Mouse (Mus musculus) cerebellum, adult 2 months (tissue): ENCODE measurements at regions not wholly inside any gene's neighbourhood (a gene's known extent, or its start where the extent isn't known, plus 50 kb on each side); places are given as distances from the start of the nearest gene placed in this dataset.

Experiments
- DNase-seq, 2 experiments: peaks; one replicate each; pipeline ENCODE4 v3.0.0; 2021
- H3K27ac ChIP-seq: fragments of 200-500 bp; 2 replicates; pipeline ENCODE4 v1.5.1; 2012; ENCODE audit warnings: low read length, control low read depth, inconsistent platforms; ENCODE audit not compliant: insufficient read depth
- H3K27me3 ChIP-seq: fragments of 200-500 bp; 2 replicates; pipeline ENCODE4 v1.6.1; 2012; ENCODE audit warnings: inconsistent platforms, mild to moderate bottlenecking, low read length, moderate library complexity; ENCODE audit not compliant: control insufficient read depth, insufficient read depth
- H3K4me1 ChIP-seq: fragments of 200-500 bp; 2 replicates; pipeline ENCODE4 v1.6.1; 2011; ENCODE audit warnings: low read length; ENCODE audit not compliant: control insufficient read depth, insufficient read depth
- H3K4me3 ChIP-seq: fragments of 200-500 bp; replicated peaks from 2 replicates; pipeline ENCODE3; 2011; ENCODE audit warnings: mild to moderate bottlenecking, low read depth, low read length, control low read depth; ENCODE audit not compliant: insufficient read depth
- CTCF ChIP-seq: fragments of 200-500 bp; IDR thresholded peaks from 2 replicates; pipeline ENCODE4 v1.5.1; 2011; ENCODE audit warnings: low read depth, mild to moderate bottlenecking, control low read depth, low read length, moderate library complexity, borderline replicate concordance; ENCODE audit not compliant: insufficient read depth
- POLR2A ChIP-seq: fragments of 200-500 bp; IDR thresholded peaks from 2 replicates; pipeline ENCODE4 v1.6.1; 2011; ENCODE audit warnings: low read length, control low read depth, borderline replicate concordance; ENCODE audit not compliant: insufficient read depth
- WGBS: fragments of 180-500 bp; shearing (Covaris S2); methylation state at CpG from one replicate; pipeline ENCODE4 v1.1.7; 2018; 5-methylcytosine and 5-hydroxymethylcytosine counted together

DNA sequence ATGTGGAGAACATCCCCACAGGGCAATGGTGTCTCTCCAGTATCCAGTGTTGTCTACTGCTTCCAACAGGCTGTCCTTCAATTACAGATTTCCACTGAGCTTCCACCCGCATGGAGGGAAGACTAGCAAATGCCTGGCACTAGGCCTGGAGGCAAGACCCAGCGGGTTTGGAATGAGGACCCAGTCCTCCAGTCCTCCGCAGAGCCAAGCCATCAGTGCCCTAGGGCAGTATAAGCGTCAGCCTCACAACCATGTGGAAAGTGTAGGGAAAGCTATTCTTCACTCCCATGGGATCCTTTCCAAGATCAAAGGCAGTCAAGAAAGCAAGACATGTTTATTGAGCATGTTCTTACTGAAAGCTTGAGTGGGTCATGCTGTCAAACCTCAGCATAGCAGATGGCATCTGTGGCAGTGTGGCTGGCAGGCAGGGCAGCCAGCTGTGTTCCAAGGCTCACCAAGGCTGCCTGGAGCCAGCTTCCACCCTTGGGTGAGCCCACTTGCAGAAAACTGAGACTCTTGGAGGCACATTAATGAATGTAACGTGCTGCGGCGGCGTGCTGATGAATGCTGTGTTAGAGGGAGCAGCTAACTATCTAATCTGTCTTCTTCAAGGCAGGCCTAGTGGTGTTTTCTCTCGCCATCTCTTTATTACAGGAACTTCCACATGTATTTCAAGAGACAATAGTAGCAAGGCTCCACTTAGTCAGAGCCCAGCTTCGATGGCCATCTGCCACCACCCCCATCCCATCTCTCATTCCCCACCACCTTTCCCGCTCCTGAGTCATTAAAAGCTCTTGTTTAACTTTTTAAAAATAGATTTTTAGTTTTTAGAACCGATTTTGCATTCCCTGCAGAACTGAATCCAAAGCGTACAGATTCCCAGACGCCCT is 109.3 kb upstream of the Rybp start:
- TF ChIP-seq POLR2A (no peak), CTCF (no peak)
- Histone ChIP-seq H3K27me3 (no peaks in the 10 kb centered on the region), H3K4me3 (no peak overlapping the region), H3K27ac (no peak overlapping the region), H3K4me1 (no peaks in the 10 kb centered on the region)
- no peak for DNase-seq
- WGBS, result 49% methylated on average over 14 of the region's 14 CpGs

GRCm38 (mm10) chr6:100390258-100390910 is 103.1 kb upstream of the Rybp start:
- Histone ChIP-seq H3K4me3 (no peak overlapping the region), H3K4me1 (no peaks in the 10 kb centered on the region), H3K27me3 (no peaks in the 10 kb centered on the region; the same call in 1 of the 2 replicates), H3K27ac (no peak overlapping the region)
- no peak for TF ChIP-seq CTCF
- TF ChIP-seq POLR2A, result no peak
- 88% methylated on average over 7 of the region's 7 CpGs for WGBS
- DNase-seq, result no peak

- WGBS, result 34% methylated on average over 5 of the region's 5 CpGs
- no peak overlapping the region for H3K4me3 ChIP-seq
- no peak overlapping the region for H3K27ac ChIP-seq
- no peaks in the 10 kb centered on the region; the same call in 1 of the 2 replicates for H3K27me3 ChIP-seq
- no peaks in the 10 kb centered on the region for H3K4me1 ChIP-seq
- DNase-seq, result no peak
- TF ChIP-seq POLR2A, result no peak
- no peak for TF ChIP-seq CTCF
Observed at GRCm38 (mm10) chr6:100387042-100387441, 99.8 kb upstream of the Rybp start.

DNA sequence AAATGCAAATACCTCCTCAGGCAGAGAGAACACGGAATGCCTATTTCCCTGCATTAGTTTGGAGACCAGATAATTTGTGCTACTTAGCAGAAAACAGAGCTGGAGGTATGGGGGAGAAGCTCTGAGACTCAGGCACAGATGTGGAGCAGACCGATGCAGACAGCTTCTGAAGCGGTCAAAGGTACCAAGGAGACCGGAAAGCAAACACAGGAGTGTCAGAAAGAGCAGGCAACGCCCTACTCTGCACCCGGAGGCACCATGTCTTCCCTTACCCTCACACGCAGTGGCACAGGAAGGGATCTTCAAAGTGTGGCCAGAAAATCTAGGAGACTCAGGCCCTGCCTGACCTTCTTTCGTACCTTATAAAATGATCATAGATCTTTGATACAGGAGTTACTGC is 98.4 kb upstream of the Rybp start:
- no peaks in the 10 kb centered on the region; the same call in 1 of the 2 replicates for H3K27me3 ChIP-seq
- DNase-seq, result no peak
- WGBS, result 84% methylated on average over 8 of the region's 8 CpGs
- TF ChIP-seq POLR2A, result no peak
- TF ChIP-seq CTCF, result no peak
- H3K4me1 ChIP-seq, result no peaks in the 10 kb centered on the region
- no peak overlapping the region for H3K4me3 ChIP-seq
- no peak overlapping the region for H3K27ac ChIP-seq

GRCm38 (mm10) chr6:100381046-100381445 is 93.8 kb upstream of the Rybp start:
- Histone ChIP-seq H3K27me3 (no peaks in the 10 kb centered on the region; the same call in 1 of the 2 replicates), H3K27ac (no peak overlapping the region), H3K4me1 (no peaks in the 10 kb centered on the region), H3K4me3 (no peak overlapping the region)
- WGBS, result 11% methylated on average over 5 of the region's 5 CpGs
- no peak for DNase-seq
- no peak for TF ChIP-seq CTCF
- TF ChIP-seq POLR2A, result no peak

DNA sequence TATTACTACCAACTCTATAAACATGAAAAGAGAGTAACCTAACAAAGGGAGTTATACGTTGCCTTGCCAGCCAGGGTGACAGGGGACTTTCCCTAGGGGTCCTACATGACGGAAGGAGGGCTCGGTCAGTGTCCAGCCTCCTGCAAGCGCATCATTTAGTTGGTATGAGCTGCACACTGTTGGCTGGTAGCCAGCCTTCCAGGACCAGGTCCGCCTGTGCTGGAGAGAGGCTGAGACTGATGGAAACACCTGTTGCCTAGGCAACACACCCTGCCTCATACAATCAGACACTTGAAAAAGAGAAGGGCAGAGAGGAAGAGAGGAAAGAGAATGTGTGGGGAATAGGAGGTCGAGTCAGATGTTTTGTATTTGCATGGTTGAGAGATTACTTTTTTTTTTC is 93.3 kb upstream of the Rybp start:
- no peaks in the 10 kb centered on the region for H3K4me1 ChIP-seq
- DNase-seq, result no peak
- TF ChIP-seq CTCF, result no peak
- TF ChIP-seq POLR2A, result no peak
- H3K4me3 ChIP-seq, result no peak overlapping the region
- 5% methylated on average over 6 of the region's 6 CpGs for WGBS
- no peak overlapping the region for H3K27ac ChIP-seq
- no peaks in the 10 kb centered on the region; the same call in 1 of the 2 replicates for H3K27me3 ChIP-seq

DNA sequence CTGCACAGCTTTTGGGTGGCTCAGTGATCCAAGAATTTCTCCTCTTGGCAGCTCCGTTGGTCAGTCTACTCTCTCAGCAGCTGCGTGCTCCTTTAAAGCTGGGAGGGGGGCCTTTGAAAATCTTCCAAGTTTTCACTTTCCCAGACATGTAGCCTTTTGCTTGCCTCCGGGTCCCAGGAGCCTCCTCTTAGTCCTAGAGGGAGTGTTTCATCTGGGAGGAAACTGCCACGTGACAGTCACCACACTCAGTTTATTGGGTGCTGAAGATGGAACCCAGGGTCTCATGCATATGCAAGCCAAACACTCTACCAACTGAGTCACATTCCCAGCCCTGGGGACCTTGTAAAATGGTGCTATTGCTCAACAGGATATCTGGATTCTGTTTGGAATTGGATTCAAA is 92.5 kb upstream of the Rybp start:
- WGBS, result 6% methylated on average over 4 of the region's 4 CpGs
- no peak for DNase-seq
- H3K4me1 ChIP-seq, result no peaks in the 10 kb centered on the region
- H3K27me3 ChIP-seq, result no peaks in the 10 kb centered on the region; the same call in 1 of the 2 replicates
- TF ChIP-seq CTCF (no peak), POLR2A (no peak)
- no peak overlapping the region for H3K27ac ChIP-seq
- H3K4me3 ChIP-seq, result no peak overlapping the region

DNA sequence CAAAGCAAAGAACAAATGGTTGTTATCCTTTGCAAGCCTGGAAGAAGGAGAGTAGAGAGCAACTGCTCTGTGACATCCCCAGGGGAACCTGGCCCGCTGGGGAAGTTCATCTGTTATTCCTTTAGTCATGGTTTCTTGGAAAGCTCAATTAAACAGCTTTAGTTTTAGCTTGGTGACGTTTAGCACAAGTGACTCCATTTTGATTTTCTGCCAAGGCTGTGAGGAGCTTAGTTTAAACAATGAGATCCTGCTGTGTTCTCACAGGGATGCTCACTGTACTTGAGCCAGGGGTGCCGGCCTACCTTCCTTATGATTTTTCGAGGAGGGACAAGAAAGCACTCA is 91.2 kb upstream of the Rybp start:
- H3K27ac ChIP-seq, result no peak overlapping the region
- TF ChIP-seq POLR2A (no peak), CTCF (no peak)
- H3K4me3 ChIP-seq, result no peak overlapping the region
- no peaks in the 10 kb centered on the region; the same call in 1 of the 2 replicates for H3K27me3 ChIP-seq
- H3K4me1 ChIP-seq, result no peaks in the 10 kb centered on the region
- DNase-seq, result no peak
- WGBS, result 20% methylated on average over 4 of the region's 4 CpGs
